Mouse (Mus musculus) erythroblast, embryonic 14.5 days (primary cell): ENCODE data around the gene Plcl2.

Experiments used
- GATA1 ChIP-seq: IDR thresholded peaks from 2 replicates; pipeline ENCODE4 v1.6.1; 2012; ENCODE audit warnings: low read length, inconsistent platforms, mixed read lengths
- TAL1 ChIP-seq: IDR thresholded peaks from 3 replicates; pipeline ENCODE4 v1.6.1; 2012; ENCODE audit warnings: low read length, inconsistent platforms, mixed read lengths

DNA sequence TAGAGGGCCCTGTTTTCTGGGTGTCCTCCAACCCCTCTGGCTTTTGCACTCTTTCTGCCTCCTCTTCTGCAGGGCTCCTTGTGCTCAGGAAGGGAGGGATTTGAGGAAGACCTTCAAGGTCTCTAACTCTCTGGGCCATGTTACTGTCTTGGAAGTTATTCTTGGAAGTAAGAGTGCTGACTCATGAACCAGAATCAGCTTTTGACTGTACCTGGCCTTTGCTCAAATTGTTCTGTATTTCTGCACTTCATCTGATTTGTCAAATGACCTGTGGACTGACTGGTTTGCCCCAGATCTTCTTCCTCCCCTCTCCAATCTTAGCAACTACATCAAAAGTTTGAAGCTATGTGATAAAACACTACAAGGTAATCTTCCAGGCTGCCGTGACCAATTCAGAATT, 91.5 kb downstream of the Plcl2 start:
- TF ChIP-seq TAL1 (no peak), GATA1 (no peak)
